Mouse (Mus musculus) adrenal gland, postnatal 14 days (tissue): ENCODE measurements around the gene Haus4. TPM values are rescaled to one million over a fixed set of nuclear protein-coding genes. Genes with fewer than 3 reads are reported as not detected.

Experiments
- DNase-seq: peaks from one replicate; pipeline ENCODE4 v3.0.0; 2021; ENCODE audit warnings: mixed read lengths
- long read RNA-seq, 2 experiments: library from polyadenylated mRNA; stranded (forward); transcript quantifications; one replicate each; pipeline ENCODE4 v2.0.0; 2021
- total RNA-seq: library from RNA; stranded (reverse); gene quantifications from 2 replicates; pipeline ENCODE4 v1.2.3, GENCODE M21; 2021

Gene Haus4
- total RNA-seq: 27.6 and 29.3 TPM in 2 replicates
- long read RNA-seq, experiment 1, transcript Haus4-201 (10 exons, 1,587 nt): major isoform, 61 of 82 reads
- long read RNA-seq, experiment 1, partial matches to known transcripts: 4 of 82 reads
- long read RNA-seq, experiment 1, other reads (novel, unspliced or antisense): 17 of 82 reads
- long read RNA-seq, experiment 2, transcript Haus4-201 (10 exons, 1,587 nt): major isoform, 31 of 49 reads
- long read RNA-seq, experiment 2, partial matches to known transcripts: 6 of 49 reads
- long read RNA-seq, experiment 2, other reads (novel, unspliced or antisense): 12 of 49 reads

- DNase-seq: peak; percentile 93
These were observed at the start of gene Haus4 for GRCm38 (mm10) chr14:54553975-54554769. Gene Haus4 (minus strand): TSS chr14:54554616.

DNA sequence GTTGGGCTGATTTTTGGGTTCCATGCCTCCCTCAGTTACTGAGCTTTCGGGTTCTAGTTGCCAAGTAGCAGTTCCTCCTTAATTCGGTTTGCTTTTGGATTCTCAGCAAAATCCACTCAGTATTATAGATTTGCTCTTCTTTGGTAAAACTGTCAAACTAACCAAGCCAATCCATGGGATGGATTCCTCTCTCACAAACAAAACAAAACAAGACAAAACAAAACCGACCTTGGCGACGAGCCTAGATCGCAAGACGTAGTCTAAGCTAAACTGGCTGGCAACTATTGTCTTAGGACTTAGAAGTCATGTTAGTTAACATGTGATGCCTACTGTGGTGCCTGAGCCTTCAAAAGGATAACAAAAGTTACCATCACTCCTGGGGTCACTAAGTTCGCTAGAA is 49.3 kb upstream of the Haus4 start:
- no peak for DNase-seq

GRCm38 (mm10) chr14:54603038-54603654 is 48.7 kb upstream of the Haus4 start:
- DNase-seq: peak; percentile 98

DNA sequence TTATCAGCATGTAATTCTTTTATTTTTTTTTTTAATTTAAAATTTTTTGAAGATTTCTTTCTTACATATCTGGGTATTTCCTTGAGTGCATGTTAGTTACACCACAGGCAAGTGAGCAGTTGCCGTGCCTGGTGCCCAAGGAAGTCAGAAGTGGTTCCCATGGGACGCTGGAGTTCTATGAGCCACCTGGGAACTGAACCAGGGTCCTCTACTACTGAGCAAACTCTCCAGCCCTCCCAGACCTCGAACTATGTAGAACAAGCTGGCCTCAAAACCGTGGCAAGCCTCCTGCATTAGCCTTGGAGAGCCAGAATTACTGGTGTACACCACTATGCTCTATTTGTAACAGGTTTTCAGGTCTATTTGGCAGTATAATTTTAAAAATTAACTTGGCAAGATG is 48.2 kb upstream of the Haus4 start:
- no peak for DNase-seq

DNA sequence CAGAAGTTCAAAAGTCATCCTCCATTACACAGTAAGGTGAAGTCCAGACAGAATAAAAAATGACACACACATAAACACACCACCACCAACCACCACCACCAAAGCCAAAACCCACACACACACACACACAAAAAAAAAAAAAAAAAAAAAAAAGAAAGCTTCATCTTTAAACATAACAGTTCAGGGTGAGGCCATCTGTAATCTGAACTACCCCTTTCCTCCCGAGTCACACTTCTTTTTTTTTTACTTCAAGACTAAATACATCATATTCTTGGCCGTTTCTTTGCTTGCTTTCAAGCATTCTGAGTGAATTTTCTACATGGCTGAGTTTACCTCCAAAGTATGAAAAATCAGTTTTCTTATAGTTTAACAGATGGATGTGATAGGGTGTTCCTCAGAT is 47.2 kb upstream of the Haus4 start:
- DNase-seq: no peak

DNA sequence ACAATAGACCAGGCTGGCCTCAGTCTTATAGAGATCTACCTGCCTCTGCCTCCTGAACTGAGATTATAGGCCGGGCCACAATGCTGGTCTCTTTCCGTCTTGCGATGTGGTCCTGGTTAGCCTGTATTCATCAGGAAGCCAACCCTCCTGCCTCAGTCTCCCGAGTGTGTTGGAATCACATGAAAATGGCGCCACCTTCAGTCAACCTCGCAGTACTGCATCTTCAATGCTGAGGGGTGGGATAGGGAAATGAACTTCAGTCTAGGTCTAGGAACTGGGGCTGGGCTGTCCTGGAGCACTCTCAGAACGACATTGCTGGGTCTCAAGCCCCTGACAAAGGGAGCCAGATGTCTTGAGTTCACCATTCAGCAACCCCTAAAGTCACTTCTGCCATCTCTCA is 42.7 kb upstream of the Haus4 start:
- no peak for DNase-seq

DNA sequence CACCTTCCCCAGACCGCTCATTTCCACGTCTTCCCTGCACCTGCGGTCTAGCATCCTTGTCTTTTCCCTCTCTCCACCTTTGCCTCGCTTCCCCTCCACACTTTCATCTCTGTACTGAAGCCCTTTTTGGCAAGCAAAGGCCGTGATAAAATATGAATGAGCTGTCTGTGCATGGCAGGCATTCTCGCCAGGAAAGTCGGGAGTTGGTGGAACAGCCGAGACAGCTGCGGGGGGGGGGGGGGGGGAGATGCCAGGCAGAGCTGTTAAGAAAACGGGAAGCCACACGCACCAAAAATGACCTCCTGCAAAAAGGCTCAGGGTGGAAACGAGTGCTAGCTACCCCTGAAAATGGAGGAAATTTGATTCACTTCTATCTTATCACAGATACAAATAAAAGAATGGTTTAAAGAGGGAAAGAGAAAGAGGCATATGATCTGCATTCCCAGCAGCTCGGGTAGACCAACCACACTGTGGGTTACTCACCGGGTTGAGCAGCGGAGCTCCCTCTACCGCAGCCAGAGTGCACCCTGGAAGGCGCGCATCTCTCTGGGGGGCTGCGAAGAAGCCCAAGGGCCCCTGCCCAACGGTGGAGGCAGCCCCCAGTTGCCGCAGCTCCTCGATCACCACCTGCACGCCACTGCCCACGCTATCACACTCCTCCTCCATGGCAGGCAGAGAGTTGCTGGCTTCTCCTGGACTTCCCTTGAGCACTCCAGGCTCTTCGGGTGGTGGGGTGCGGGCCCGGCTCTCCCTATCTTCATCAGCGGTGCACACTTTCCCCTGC is 40.4 kb upstream of the Haus4 start:
- no peak for DNase-seq

DNA sequence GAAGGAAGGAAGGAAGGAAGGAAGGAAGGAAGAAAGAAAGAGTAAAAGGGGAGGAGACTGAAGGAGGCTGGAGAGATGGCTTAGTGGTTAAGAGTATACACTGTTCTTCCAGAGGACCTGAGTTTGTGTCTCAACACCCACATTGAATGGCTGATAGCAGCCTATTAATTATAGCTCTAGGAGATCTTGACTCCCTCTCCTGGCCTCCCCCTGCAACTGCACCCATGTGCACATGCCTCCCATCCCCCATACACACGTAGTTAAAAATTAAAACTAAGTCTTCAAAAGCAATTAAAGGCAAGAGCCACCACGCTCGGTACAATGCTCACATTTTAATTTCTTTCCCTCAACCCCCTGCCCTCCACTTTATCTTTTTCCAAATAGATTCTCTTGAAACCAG is 39.6 kb upstream of the Haus4 start:
- DNase-seq: no peak

- peak; percentile 85 for DNase-seq
These were observed 38.0 kb upstream of the Haus4 start for GRCm38 (mm10) chr14:54592319-54592934.

GRCm38 (mm10) chr14:54591056-54591455 is 36.6 kb upstream of the Haus4 start:
- no peak for DNase-seq

- DNase-seq: peak; percentile 86
These were observed 29.4 kb upstream of the Haus4 start for GRCm38 (mm10) chr14:54583681-54584338.

GRCm38 (mm10) chr14:54582536-54582935 is 28.1 kb upstream of the Haus4 start:
- no peak for DNase-seq

DNA sequence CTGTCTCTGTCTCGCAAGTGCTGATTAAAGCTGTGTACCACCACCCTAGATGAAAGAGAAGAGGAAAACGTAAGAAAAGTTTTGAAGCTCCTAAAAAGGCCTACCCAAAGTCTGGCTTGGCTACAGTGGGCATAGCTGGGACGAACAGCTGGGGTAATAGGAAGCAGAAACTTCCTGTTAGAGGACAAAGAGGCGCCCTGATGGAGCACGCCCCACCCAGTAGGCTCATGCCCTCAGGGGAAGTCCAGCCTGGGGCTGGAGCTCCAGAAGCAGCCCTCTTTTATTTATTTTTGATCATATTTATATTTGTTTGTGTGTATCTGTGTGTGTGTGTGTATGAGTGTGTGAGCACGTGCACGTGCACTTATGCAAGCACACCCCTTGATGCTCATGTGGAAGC is 25.2 kb upstream of the Haus4 start:
- no peak for DNase-seq

GRCm38 (mm10) chr14:54578063-54578462 is 23.6 kb upstream of the Haus4 start:
- DNase-seq: peak; percentile 59

DNA sequence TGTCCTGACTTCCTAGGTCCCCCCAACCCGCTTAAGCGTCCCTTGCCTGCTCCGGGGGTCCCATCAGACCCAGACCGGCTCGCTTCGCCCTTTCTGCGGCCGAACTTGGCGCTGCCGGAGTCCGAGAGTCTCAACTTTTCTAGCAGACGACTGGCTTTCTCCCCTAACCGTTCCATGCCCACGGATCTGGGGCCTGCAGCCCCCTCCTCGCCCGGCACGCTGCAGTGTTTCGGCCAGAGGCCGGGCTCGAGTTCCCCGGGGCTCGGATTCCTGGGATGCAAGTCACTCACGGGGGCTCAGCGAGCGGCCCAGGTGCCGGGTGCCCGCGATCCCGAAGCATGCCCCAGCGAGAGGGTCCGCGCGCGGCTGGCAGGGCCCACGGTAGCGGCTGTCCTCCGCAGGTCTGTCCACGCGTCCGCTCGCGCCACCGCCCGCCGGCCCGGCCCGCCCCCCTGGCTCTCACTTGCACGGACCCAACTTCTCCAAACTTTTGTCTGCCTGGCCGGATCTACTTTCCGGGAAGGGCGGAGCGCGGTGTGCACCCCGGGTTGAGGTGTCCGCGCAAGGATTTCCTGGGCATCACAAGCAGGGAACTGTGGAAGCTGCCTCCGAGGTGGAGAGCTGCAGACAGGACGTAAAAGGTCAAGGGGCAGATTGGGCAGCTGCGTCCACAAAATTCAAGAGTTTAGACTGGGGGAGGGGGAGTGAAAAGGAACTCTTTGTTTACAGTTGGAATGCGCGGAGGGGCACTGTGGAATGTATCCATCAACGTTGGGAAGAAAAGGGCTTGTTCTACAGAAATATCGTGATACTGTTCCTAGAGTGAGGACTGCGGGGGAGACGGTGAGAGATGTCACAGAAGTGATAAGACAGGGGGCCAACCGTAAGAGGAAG is 22.9 kb upstream of the Haus4 start, which contains the start of gene Ajuba:
TSS of gene Ajuba (minus strand) at position 470 of the 894 bp plus-strand sequence.
- DNase-seq: peak; percentile 93

DNA sequence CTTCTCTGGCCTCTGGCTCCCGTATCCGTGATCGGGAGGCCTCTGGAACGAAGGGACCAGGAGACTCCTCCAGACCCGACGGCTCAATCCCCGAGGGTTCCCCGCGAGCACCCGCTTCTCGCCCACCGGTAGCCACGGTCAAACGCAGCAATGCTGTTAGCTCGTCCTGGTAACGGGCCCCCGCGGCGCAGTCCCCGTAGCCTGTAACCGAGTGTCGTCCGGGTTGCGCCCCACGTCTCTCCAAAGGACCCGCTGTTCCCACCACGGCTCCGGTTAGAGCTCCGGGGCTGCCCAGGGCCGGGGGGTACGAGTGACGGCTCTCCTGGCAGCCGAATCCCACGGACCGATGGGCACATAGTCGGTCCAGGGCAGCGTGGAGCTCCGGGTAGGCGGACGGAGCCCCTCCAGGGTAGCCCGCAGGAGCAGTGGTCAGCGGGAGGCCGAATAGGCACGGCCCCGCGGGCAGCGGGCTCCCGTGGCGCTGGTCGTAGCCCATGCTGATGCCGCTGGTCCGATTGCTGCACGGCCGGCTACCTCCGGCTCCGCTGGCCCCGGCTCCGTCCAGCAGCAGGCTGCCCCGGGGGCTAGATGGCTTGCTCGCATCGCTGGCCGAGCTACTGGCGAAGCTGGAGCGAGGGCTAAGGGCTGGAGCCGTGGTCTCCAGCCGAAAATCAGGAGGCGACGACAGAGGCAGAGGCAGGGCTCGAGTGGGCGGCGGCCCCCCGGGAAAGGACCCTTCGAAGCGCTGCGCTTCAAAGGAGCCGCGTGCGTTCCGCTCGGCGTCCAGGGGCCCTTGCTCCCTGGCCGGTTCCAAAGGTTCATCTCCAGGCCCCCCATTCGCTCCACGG is 22.0 kb upstream of the Haus4 start:
- peak; percentile 58 for DNase-seq

GRCm38 (mm10) chr14:54575631-54576030 is 21.2 kb upstream of the Haus4 start:
- peak; percentile 86 for DNase-seq

DNA sequence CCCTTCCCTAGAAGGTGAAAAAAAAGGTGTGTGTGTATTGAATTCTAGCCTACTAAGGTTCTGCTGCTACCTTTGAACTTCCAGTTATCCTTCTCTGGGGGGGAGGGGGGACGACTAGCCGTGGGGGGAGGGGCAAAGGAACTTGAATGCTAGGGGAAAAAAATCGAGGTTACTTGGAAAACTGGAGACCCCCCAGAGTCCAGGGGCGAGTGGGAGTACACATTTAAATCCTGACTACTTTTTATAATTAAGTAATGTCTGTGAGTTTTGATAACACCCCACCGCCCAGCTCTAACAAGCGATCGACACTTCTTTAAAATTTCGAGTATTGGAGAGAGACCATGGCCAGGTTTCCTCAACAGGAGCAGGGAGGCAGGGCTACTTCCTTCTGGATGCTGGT is 20.6 kb upstream of the Haus4 start:
- DNase-seq: no peak

DNA sequence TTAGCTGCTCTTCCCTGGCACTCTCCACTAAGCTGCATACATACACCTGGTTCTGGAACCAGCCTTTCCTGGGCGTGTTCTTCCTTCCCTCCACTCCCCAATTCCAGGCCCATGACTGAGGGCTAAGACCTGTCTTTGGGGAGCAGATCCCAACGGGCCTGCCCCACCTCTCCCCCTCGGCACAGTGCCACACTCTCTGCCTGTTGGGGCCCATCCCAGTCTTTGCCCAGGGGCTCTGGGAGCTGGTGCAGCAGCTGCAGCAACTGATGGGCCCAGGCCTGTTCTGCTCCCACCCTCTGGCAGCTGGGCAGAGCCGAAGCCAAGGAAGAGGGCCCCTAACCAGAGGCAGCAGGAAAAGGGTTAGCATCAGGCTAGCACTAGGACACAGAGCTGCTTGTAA is 19.8 kb upstream of the Haus4 start:
- DNase-seq: no peak
